ENCODE assay signal across 18 mouse cellular contexts in the genomic region with DNA sequence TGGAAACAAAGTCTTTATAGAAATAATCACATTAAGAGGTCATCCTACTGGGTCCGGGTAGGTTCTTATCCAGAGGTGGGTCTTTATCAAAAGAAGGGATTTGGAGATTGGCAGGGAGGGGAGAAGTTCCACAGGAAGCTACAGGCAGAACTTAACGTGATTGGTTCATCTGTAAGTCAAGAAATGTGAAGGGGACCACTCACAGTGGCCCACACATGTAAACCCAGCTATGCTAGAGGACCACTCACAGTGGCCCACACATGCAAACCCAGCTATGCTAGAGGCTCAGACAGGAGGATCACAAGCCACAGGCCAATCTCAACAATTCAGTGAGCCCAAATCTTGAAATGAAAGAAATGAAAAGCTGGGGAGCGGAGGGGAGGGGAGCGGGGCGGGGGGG.
"Had no signal": no experiment of that assay in that cellular context is flagged by ENCODE, and none has a peak within 500 bp of the region (broad histone marks: within the 10 kb centered on the region; RNA-seq: fewer than 3 reads in every experiment).

No protein-coding gene starts in this region.

- H3K4me2 ChIP-seq: lung, embryonic 14.5 days; midbrain, embryonic 12.5 days; neural tube, embryonic 13.5 days; neural tube, embryonic 15.5 days; stomach, embryonic 15.5 days had no signal

- H3K9me3 ChIP-seq: midbrain, embryonic 10.5 days; midbrain, embryonic 12.5 days; neural tube, embryonic 13.5 days; neural tube, embryonic 15.5 days; stomach, embryonic 15.5 days had no signal

- H3K4me1 ChIP-seq: neural tube, embryonic 13.5 days; neural tube, embryonic 15.5 days had no signal

- H3K27ac ChIP-seq: midbrain, embryonic 10.5 days; midbrain, embryonic 12.5 days; neural tube, embryonic 13.5 days; neural tube, embryonic 15.5 days; stomach, embryonic 15.5 days; stomach, postnatal 0 days had no signal

- H3K36me3 ChIP-seq: midbrain, embryonic 10.5 days; midbrain, embryonic 12.5 days; neural tube, embryonic 13.5 days; neural tube, embryonic 15.5 days; stomach, embryonic 15.5 days had no signal

- ATAC-seq: midbrain, embryonic 16.5 days had no signal

- H3K27me3 ChIP-seq: midbrain, embryonic 12.5 days; neural tube, embryonic 13.5 days; neural tube, embryonic 15.5 days; stomach, embryonic 15.5 days had no signal

- H3K4me3 ChIP-seq: midbrain, embryonic 10.5 days; midbrain, embryonic 12.5 days; myocyte; neural tube, embryonic 13.5 days; neural tube, embryonic 15.5 days; stomach, embryonic 15.5 days had no signal

- H3K9ac ChIP-seq: lung, embryonic 14.5 days; midbrain, embryonic 12.5 days; neural tube, embryonic 13.5 days; neural tube, embryonic 15.5 days; stomach, embryonic 15.5 days had no signal

- DNase-seq: lung, adult 18-20 months; lung, embryonic 14.5 days; lung, postnatal 10 days; lung, postnatal 4 days; midbrain, embryonic 14.5 days; retina, postnatal 1 day; right cerebral cortex, adult 18-20 months; thymus, adult 2 months; thymus, postnatal 25 days; thymus, postnatal 4 days had no signal
